Mouse (Mus musculus) cerebellum, adult 11 months (tissue): ENCODE measurements around the gene Ddah1.

ENCODE experiments used
- DNase-seq: peaks from one replicate; pipeline ENCODE4 v3.0.0; 2022

Gene Ddah1

GRCm38 (mm10) chr3:145916826-145917225 is 158.4 kb downstream of the Ddah1 start:
- DNase-seq, result no peak

GRCm38 (mm10) chr3:145922019-145922854 is 163.8 kb downstream of the Ddah1 start, which contains the start of gene Bcl10:
Gene Bcl10 (plus strand): TSS chr3:145922804.
- no peak for DNase-seq

DNA sequence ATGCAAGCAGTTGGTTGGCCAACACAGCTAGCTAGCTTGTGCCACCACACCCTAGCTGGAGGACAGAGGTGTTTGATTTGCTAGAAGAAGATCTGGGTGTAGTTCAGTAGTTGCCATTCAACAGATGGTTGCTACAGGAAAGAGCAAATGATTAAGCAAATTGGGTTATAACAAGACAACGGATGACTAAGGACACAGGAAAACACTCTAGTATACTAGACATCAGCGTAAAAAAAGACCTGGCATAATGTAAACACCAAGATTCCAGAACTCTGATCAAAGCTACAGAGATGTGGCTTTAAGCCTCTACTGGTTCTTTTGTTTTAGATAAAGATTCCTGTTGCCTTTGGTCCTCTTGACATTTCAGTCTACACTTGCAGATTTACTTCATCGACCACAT is 164.5 kb downstream of the Ddah1 start:
- no peak for DNase-seq

DNA sequence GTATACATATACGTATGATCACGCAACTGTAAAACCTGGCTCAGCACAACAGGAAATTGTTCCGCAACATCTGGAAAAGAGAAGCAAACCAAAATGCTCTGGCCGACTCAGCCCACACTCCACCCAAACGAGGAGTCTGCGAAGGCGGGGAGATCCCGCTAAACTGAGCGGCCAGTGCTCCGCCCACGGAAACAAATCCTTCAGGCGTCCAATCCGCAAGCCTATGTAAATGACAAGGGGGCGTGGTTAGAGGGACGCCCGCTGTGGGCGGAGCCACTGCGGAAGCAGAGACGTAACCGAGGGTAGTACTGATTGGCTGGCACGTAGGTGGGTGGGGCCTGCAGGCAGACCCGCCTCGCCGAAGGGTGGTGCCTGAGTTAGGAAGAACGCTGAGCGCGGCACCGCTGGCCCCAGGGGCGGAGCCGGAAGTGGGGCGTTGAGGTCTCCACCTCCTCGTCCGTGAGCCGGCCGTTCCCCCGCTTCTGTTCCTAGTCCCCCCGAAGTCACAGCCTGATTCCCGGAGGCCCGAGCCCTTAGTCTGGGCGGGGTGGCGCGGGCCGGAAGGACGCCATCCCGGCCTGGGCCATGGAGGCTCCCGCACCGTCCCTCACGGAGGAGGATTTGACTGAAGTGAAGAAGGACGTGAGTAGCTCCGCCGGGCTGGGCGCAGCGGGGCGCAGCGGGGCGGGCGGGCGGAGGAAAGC is 165.6 kb downstream of the Ddah1 start:
- peak; percentile 99 for DNase-seq

- peak; percentile 58 for DNase-seq
Observed at GRCm38 (mm10) chr3:145924649-145925337, 166.3 kb downstream of the Ddah1 start.

- no peak for DNase-seq
Observed at GRCm38 (mm10) chr3:145925506-145925905, 167.0 kb downstream of the Ddah1 start.

- no peak for DNase-seq
Observed at GRCm38 (mm10) chr3:145929525-145930400, 171.3 kb downstream of the Ddah1 start.

DNA sequence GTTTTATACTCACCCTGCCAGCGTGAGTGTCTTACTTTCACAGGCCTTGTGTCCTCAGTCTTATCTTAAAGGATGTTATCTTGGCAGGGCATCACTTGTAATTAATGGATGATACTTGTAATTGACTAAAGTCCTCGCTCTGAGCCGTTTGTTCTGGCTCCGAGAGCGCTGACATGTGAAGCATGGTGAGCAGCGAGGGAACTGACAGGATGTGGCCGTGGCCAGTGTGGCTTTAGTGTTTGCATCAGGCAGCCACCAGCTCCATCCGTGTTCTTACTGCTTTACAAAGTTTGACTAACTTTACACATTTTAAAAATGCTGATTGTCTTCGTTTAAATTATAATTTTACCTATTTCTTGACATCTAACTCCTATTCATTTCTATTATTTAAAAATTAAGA is 175.4 kb downstream of the Ddah1 start:
- DNase-seq, result no peak

DNA sequence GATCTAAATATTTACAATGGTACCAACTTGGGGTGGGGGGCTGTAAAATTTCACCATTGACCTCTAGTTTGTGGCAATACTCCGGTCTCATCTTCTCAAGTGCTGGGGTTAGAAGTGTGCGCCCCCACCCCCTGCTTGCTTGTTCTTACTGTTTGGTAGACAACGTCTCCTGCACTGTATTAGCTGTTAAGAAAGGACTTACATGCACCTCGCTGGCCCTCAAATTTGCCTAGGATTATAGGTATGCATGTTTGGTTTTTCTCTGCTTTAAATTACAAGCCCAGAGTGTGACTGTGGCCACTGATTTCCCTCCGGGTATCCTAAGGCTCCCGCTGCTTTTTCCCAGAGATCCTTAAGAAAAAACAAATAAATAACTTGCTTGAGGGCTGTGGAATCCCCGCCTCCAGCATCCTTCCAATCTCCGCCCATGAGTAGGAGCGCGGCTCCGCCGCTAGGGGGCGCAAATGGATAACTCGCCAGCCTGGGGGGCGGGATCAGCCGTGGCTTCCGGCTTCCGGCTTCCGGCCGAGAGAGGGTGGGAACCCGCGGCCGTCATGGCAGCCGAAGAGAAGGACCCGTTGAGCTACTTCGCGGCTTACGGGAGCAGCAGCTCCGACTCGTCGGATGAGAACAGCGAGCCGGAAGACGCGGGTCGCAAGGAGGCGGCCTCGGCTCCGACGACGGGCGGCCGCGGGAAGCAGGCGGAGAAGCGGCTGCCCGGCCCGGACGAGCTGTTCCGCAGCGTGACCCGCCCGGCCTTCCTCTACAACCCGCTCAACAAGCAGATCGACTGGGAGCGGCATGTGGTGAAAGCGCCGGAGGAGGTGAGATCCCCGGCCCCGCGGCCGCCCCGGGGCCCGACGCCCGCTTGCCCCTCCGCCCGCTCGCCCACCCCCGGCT is 179.3 kb downstream of the Ddah1 start, which contains the start of gene 2410004B18Rik:
Gene 2410004B18Rik, plus strand, starts transcription at position 510 of the 900 bp plus-strand sequence.
- peak; percentile 89 for DNase-seq

DNA sequence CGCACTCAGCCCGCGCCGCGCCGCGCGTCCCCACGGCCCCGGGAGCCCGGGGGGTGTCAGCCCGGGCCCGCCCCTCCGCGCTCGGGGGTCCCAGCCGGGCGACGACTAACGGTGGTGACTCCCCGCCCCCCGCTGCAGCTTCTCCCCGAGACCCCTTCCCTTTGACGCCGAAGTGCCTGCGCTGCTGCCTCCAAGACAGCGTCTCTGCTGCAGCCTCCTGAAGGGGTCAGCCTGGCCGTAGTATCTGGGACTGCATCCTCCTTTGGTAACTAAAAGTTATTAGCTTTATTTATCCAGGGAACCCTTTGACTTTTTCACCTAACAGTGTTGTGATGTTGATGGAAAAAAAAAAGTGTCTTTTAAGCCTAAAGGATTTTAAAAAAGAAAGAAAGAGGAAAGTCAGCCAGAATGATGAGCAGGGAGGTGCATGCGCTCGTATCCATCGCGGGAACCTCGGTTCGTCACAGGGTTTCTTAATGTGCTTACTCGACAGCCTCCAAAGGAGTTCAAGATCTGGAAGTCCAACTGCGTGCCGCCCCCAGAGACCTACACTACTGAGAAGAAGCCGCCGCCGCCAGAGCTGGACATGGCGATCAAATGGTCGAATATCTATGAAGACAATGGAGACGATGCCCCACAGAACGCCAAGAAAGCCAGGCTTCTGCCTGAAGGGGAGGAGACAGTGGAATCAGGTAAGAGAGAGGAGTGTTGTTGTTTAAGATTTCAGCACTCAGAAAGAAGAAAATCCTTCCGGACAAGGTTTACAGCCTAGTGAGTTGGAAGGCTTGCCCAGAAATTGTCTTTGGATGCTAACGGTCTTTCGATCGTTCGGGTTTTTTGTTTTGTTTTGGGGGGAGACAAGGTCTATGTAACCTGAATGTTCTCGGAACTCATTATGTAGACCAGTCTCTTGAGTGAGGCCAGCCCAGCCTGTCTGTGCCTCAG is 180.2 kb downstream of the Ddah1 start:
- no peak for DNase-seq

DNA sequence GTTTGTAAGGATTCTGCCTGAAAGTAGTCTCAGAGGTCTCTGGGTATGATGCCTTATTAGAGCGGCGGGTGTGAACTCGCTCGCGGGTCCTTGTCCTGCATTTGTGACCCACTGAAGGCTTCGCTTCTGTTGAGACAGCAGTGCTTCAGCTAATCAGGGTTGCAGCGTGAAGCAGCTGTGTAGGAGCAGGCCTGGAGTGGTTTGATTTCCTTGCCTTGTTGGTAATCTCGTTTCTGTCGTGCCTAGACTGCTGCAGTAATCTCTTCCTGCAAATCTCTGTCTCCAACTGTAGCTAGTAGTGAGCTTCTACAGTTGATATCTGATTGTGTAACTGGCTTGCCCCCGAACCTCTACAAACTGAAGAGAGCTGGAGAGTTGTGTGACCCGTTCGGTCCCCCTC is 180.9 kb downstream of the Ddah1 start:
- DNase-seq, result no peak

GRCm38 (mm10) chr3:145939971-145940370 is 181.5 kb downstream of the Ddah1 start:
- no peak for DNase-seq

DNA sequence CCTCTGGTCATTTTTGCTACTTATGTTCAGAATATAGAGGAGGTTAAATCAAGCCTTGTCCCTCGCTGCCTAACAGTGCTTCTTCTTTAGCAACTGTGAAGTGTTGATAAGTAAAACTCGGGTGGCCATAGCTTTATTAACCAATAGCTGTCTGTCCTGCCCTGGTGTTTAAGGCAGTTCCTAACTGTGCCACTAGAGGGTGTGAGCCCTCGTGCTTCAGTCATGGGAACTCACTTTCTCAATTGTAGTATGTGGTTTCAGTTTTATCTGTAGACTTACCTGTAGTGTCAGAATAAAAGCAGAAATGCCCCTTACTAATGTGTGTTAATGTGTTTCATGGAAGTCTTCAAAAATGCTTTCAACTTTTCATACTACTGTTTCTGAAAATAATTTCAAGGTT is 183.5 kb downstream of the Ddah1 start:
- DNase-seq, result peak; percentile 33
